In the genomic region with DNA sequence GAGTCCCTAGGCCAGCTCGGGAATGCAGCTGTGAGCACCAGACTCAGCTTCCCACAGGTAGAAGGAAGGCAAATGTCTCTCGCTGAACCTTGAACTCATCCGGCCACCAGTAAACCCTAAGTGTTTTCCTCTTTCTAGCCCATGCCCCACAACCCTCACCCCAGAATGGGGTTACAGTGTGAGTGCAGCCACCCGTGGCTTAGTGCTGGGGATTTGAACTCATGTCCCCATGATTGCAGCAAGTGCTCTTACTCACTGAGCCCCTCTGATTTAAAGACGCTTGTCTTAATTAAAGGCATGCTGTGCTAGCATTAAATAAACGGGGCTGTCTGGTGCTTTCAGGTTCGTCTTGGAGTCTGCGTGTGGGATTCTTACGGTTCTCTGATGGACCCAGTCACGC, we compare ENCODE assay signal across 9 mouse cellular contexts. TPM values are rescaled to one million over a fixed set of nuclear protein-coding genes. Genes with fewer than 3 reads are reported as not detected.
DNase-seq lines count a peak whose midpoint lies in the region; ATAC-seq and TF ChIP-seq lines count a peak whose summit lies in the region.
"Had no signal": no experiment of that assay in that cellular context is flagged by ENCODE, and none has a peak within 500 bp of the region (broad histone marks: within the 10 kb centered on the region; RNA-seq: fewer than 3 reads in every experiment).

No protein-coding gene starts in this region.

- H3K9me3 ChIP-seq in lung, postnatal 0 days (ENCODE audit: low read length) = no peaks in the 10 kb centered on the region
- no peaks in the 10 kb centered on the region for H3K9me3 ChIP-seq in forebrain, embryonic 14.5 days (replicated peaks; ENCODE audit: control insufficient read depth, low read length)
- no peaks in the 10 kb centered on the region for H3K9me3 ChIP-seq in limb, embryonic 13.5 days

- peak overlapping the region; percentile 36; the same call in 1 of the 2 replicates for H3K4me2 ChIP-seq in lung, postnatal 0 days (replicated peaks; ENCODE audit: low read depth, low read length)
- H3K4me2 ChIP-seq in forebrain, embryonic 14.5 days (ENCODE audit: low read length) = peak overlapping the region; percentile 38
- peak overlapping the region; percentile 58 for H3K4me2 ChIP-seq in limb, embryonic 13.5 days (replicated peaks)

- no peak for DNase-seq in lung, postnatal 0 days (ENCODE audit: low spot score)
- no peak for DNase-seq in lung, postnatal 14 days
- peak; percentile 32 for DNase-seq in forebrain, embryonic 14.5 days (ENCODE audit: low spot score)
- no peak for DNase-seq in frontal cortex, postnatal 10 days (ENCODE audit: low spot score in 2 of 2)
- DNase-seq in cerebellum, adult 11-12 months = no peak

- TF ChIP-seq POLR2A in olfactory bulb, adult 2 months (IDR thresholded peaks at IDR 0.05; ENCODE audit: insufficient read depth, low read depth, low read length) = no peak

- TF ChIP-seq EP300 in lung, postnatal 0 days (IDR thresholded peaks at IDR 0.05) = no peak

- H3K4me3 ChIP-seq in lung, postnatal 0 days (ENCODE audit: low read depth, low read length) = no peak overlapping the region
- no peak overlapping the region for H3K4me3 ChIP-seq in forebrain, embryonic 14.5 days (ENCODE audit: low read depth, low read length)
- H3K4me3 ChIP-seq in limb, embryonic 13.5 days = peak overlapping the region; percentile 27; the same call in 1 of the 2 replicates
- H3K4me3 ChIP-seq in olfactory bulb, adult 2 months (ENCODE audit: insufficient read depth, low read depth, low read length) = no peak overlapping the region

- no peak overlapping the region for H3K9ac ChIP-seq in lung, postnatal 0 days (replicated peaks; ENCODE audit: low read depth)
- H3K9ac ChIP-seq in forebrain, embryonic 14.5 days (ENCODE audit: low read length) = 0 out of 2 replicates have a peak overlapping the region, but pooled peaks have one; percentile 14
- H3K9ac ChIP-seq in limb, embryonic 13.5 days = no peak overlapping the region; the same call in 1 of the 2 replicates

- no peaks in the 10 kb centered on the region for H3K36me3 ChIP-seq in lung, postnatal 0 days (ENCODE audit: insufficient read depth, low read length)
- H3K36me3 ChIP-seq in forebrain, embryonic 14.5 days (ENCODE audit: control insufficient read depth, insufficient read depth, low read length) = no peaks in the 10 kb centered on the region
- H3K36me3 ChIP-seq in limb, embryonic 13.5 days = no peaks in the 10 kb centered on the region

- 41% methylated on average over 10 of the region's 10 CpGs for WGBS in lung, postnatal 0 days
- WGBS in forebrain, embryonic 14.5 days = 16% methylated on average over 10 of the region's 10 CpGs
- 28% methylated on average over 10 of the region's 10 CpGs for WGBS in limb, embryonic 13.5 days
- WGBS in olfactory bulb, adult 2 months = 27% methylated on average over 10 of the region's 10 CpGs

- H3K27me3 ChIP-seq in lung, postnatal 0 days (replicated peaks; ENCODE audit: insufficient read depth, low read length) = 0 out of 2 replicates have a peak, but pooled peaks cover 5% of the 10 kb centered on the region
- H3K27me3 ChIP-seq in forebrain, embryonic 14.5 days (replicated peaks; ENCODE audit: control insufficient read depth, insufficient read depth, low read length) = no peaks in the 10 kb centered on the region
- peaks cover 34% of the 10 kb centered on the region for H3K27me3 ChIP-seq in limb, embryonic 13.5 days

- H3K27ac ChIP-seq in lung, postnatal 0 days (ENCODE audit: low read length) = no peak overlapping the region
- H3K27ac ChIP-seq in forebrain, embryonic 14.5 days (ENCODE audit: low read depth, low read length) = peak overlapping the region; percentile 92
- no peak overlapping the region for H3K27ac ChIP-seq in limb, embryonic 13.5 days
- peak overlapping the region; percentile 54 for H3K27ac ChIP-seq in olfactory bulb, adult 2 months (ENCODE audit: insufficient read depth, low read depth, low read length)

- no peak for ATAC-seq in lung, postnatal 0 days
- no peak for ATAC-seq in forebrain, embryonic 14.5 days
- 0 out of 2 replicates have a peak, but pooled peaks have one; percentile 1 for ATAC-seq in limb, embryonic 13.5 days (ENCODE audit: low FRiP score, low read depth)
- ATAC-seq in megakaryocyte progenitor cell, adult 5-6 weeks (replicated peaks; ENCODE audit: poor library complexity) = no peak

- TF ChIP-seq CTCF in lung, postnatal 0 days (IDR thresholded peaks at IDR 0.05) = no peak
- TF ChIP-seq CTCF in olfactory bulb, adult 2 months (IDR thresholded peaks at IDR 0.05; ENCODE audit: insufficient read depth, low read depth, low read length) = no peak

- peaks cover 4% of the 10 kb centered on the region; the same call in 1 of the 2 replicates for H3K4me1 ChIP-seq in lung, postnatal 0 days (ENCODE audit: insufficient read depth, low read depth, low read length)
- H3K4me1 ChIP-seq in forebrain, embryonic 14.5 days (ENCODE audit: control insufficient read depth, insufficient read depth, low read length) = peaks cover 35% of the 10 kb centered on the region
- H3K4me1 ChIP-seq in limb, embryonic 13.5 days = peaks cover 46% of the 10 kb centered on the region
- peaks cover 26% of the 10 kb centered on the region for H3K4me1 ChIP-seq in olfactory bulb, adult 2 months (ENCODE audit: control insufficient read depth, insufficient read depth, low read length)

RNA-seq across cellular contexts. Expression of a gene that starts 2.5 kb away (rescaled TPM):
- 0.19 and 0.20 TPM in 2 replicates for polyA plus RNA-seq in lung, postnatal 0 days (2015; fragmentation: Nextera tagmentation; extraction: Ambion mirVana)
- polyA plus RNA-seq in forebrain, embryonic 14.5 days (2014; fragmentation: Nextera tagmentation; extraction: Ambion mirVana) = 0.25 and 0.27 TPM in 2 replicates
- 0.08 and 0.10 TPM in 2 replicates for polyA plus RNA-seq in limb, embryonic 13.5 days (2015; fragmentation: Nextera tagmentation; extraction: Ambion mirVana)
- polyA plus RNA-seq in olfactory bulb, adult 2 months (2012; ENCODE audit: insufficient read depth, insufficient read length, low replicate concordance, missing spikeins) = not detected in 2 replicates
- not detected in 2 replicates for total RNA-seq in megakaryocyte progenitor cell, adult 5-6 weeks (2015)
- not detected in 2 replicates for total RNA-seq in megakaryocyte progenitor cell, adult 5-6 weeks (2017)
- total RNA-seq: granulocyte monocyte progenitor cell, adult 5-6 weeks had no signal

RNA-seq across cellular contexts. Expression of a gene that starts 10.1 kb away (rescaled TPM):
- polyA plus RNA-seq in lung, postnatal 0 days (2015; fragmentation: Nextera tagmentation; extraction: Ambion mirVana) = 2.0 and 2.4 TPM in 2 replicates
- 6.9 and 7.6 TPM in 2 replicates for polyA plus RNA-seq in forebrain, embryonic 14.5 days (2014; fragmentation: Nextera tagmentation; extraction: Ambion mirVana)
- polyA plus RNA-seq in limb, embryonic 13.5 days (2015; fragmentation: Nextera tagmentation; extraction: Ambion mirVana) = 3.6 TPM in 2 replicates
- not detected in 2 replicates for polyA plus RNA-seq in olfactory bulb, adult 2 months (2012; ENCODE audit: insufficient read depth, insufficient read length, low replicate concordance, missing spikeins)
- total RNA-seq in megakaryocyte progenitor cell, adult 5-6 weeks (2015) = 0.29 and 0.84 TPM in 2 replicates
- total RNA-seq in megakaryocyte progenitor cell, adult 5-6 weeks (2017) = 0.20 and 0.33 TPM in 2 replicates

Comparison
In these comparisons a context has a peak if more than half of its experiments do, and no peak if none do; other contexts are left out.
1. H3K27ac ChIP-seq: peak in forebrain, embryonic 14.5 days (single experiment) and olfactory bulb, adult 2 months (single experiment); none in lung, postnatal 0 days (single experiment) and limb, embryonic 13.5 days (single experiment).
2. Peak in every context shown above with its lines, with median percentiles within 50 percentile points of each other: H3K4me2 ChIP-seq.